Mouse (Mus musculus) E14TG2a.4 (cell line): Measurements from ENCODE around the gene Eml6.

ENCODE experiments used
- CTCF ChIP-seq: conservative IDR thresholded peaks from 2 replicates; pipeline ENCODE4 v1.5.1; 2014; ENCODE audit warnings: low read length
- NANOG ChIP-seq: IDR thresholded peaks from 2 replicates; pipeline ENCODE4 v1.6.1; 2014; ENCODE audit warnings: borderline replicate concordance, low read length, mixed read lengths
- POU5F1 ChIP-seq: IDR thresholded peaks from 2 replicates; pipeline ENCODE4 v1.6.1; 2014; ENCODE audit warnings: low read length, borderline replicate concordance

DNA sequence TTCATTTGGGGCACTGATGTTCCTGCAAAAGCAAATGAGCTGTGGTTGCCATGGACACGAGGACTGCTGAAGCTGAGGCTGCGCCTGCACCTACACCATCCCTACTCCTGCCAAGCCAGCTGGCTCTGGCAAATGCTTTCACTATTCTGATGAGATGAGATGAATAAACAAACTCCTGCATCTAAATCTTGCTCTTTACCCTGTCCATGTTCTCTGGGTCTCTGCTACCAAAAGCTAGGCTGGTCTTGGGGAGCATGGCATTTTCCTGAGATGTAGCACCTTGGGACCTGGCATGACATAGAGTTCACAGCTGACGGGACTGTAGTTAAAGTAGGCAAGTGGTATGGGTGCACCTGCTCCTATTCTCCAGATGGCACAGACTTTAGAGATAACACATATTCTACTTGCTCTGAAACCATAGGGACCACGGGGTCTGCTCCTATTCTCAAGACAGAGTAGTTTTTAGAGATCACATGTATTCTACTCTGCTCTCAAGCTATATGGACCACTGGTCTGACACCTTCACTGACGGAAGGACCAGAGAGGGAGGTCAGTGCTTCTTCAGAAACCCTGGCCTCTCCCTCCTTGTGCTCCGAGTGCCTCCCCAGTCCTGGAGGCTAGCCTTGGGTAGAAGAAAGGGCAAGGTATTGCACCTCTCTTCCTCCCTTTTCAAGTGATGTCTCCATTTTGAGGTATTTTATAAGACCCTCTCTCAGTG, 236.8 kb downstream of the Eml6 start:
- no peak for TF ChIP-seq CTCF
- TF ChIP-seq POU5F1: no peak
- TF ChIP-seq NANOG: no peak
